Mouse (Mus musculus): Measurements from ENCODE around the gene Ms4a1. TPM values are rescaled to one million over a fixed set of nuclear protein-coding genes. Genes with fewer than 3 reads are reported as not detected.

Ms4a1 gene
- 18.7 TPM for polyA plus RNA-seq (2014; fragmentation: Illumina TruSeq; extraction: RNeasy Lipid Tissue Mini Kit (QIAGEN cat#74804); ENCODE audit: insufficient read depth, low read depth, low replicate concordance)

DNA sequence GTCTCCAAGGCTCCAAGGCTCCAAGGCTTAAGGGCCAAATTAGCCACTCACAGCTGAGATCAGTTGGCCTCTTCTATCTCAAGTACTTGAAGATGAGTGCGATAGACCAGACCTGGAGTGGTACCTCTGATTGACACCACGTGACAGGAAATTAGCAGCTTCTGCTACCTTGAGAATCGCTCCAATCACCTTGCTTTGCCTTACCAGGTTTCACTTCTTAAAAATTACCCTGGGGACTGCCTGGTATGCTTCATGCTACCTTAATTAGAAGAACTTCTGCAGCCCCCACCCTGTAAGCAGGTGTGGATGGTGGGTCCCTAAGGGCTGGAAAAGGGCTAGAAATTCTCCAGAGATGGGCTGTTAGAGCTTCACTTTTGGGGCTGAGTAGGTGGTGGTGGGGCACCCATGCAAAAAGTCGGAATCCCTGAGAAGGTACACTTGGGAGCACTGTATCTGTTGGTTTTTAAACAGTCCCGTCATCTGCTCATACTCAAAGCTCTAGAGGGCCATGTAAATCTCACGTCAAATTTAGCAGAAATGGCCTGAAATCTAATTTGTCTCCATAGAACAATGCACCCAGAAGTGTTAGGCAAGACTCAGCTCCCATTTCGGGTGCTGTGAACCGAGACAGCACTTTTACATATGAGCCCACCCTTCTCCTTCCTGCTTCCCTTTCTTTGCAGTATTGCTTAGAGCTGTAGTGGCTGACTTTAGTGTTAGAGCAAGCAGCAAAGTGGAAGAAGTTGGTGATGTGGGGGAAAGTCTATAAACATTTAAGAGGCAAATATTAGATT lies at the start of gene Ms4a1:
TSS of gene Ms4a1 (minus strand) at position 190 of the 794 bp plus-strand sequence.

GRCm38 (mm10) chr19:11314354-11314753 lies 48.3 kb upstream of the Ms4a1 start, which contains the start of gene Ms4a14:
Ms4a14 (minus strand) TSS chr19:11314454.

DNA sequence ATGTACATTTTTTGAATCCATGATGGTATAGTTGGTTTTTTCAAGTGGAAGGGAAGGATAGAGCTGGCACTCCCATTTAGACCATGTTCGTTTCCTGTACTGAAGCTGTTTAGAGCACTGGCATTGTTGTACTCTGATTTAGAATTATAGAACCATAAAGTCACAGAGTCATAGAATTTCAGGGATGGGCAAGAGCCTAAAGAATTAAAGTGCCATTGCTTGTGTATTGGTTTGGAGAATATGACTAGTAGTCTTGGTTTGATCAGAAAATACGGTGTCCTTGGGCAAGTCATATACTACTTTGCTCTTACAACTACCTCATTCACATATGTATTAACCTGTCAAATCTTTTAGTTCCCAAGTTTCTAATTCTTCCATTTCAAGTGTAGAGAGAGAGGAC lies 17.7 kb upstream of the Ms4a1 start, which contains the start of gene Ms4a5:
TSS of gene Ms4a5 (minus strand) at position 101 of the 400 bp plus-strand sequence.

DNA sequence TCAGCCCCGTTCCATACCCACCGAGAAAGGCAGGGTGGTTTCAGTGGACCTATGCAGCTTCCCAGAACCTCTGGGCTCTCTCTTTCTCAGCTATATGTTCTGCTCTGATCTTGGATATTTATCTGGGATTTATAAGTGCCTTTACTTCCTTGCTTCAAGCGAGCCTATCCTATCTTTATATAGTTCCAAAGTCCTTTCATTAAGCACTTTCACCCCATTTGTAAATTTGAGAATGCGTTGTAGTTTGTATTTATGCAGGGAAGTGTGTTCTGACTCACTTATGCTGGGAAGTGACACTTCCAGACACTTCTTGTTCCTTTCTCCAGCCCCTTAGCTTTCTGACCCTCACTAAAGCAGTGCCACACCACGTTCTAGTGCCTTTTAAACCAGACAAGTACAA lies 33.7 kb downstream of the Ms4a1 start, which contains the start of gene Ms4a12:
TSS of gene Ms4a12 (minus strand) at position 101 of the 400 bp plus-strand sequence.

Other genes with a start within 250 kb of the Ms4a1 start
- gene Ms4a18, start 248.2 kb downstream of the Ms4a1 start, polyA plus RNA-seq (2014; fragmentation: Illumina TruSeq; extraction: RNeasy Lipid Tissue Mini Kit (QIAGEN cat#74804); ENCODE audit: insufficient read depth, low read depth, low replicate concordance): not detected
- gene Ms4a8a, start 185.1 kb downstream of the Ms4a1 start, polyA plus RNA-seq (2014; fragmentation: Illumina TruSeq; extraction: RNeasy Lipid Tissue Mini Kit (QIAGEN cat#74804); ENCODE audit: insufficient read depth, low read depth, low replicate concordance): 20.7 TPM
- not detected for gene 1700017D01Rik, start 135.4 kb downstream of the Ms4a1 start, polyA plus RNA-seq (2014; fragmentation: Illumina TruSeq; extraction: RNeasy Lipid Tissue Mini Kit (QIAGEN cat#74804); ENCODE audit: insufficient read depth, low read depth, low replicate concordance)
- not detected for gene 1700025F22Rik, start 100.9 kb downstream of the Ms4a1 start, polyA plus RNA-seq (2014; fragmentation: Illumina TruSeq; extraction: RNeasy Lipid Tissue Mini Kit (QIAGEN cat#74804); ENCODE audit: insufficient read depth, low read depth, low replicate concordance)
- gene Ms4a13, start 69.5 kb downstream of the Ms4a1 start, polyA plus RNA-seq (2014; fragmentation: Illumina TruSeq; extraction: RNeasy Lipid Tissue Mini Kit (QIAGEN cat#74804); ENCODE audit: insufficient read depth, low read depth, low replicate concordance): not detected
- gene Ms4a12, start 33.8 kb downstream of the Ms4a1 start, polyA plus RNA-seq (2014; fragmentation: Illumina TruSeq; extraction: RNeasy Lipid Tissue Mini Kit (QIAGEN cat#74804); ENCODE audit: insufficient read depth, low read depth, low replicate concordance): not detected
- gene Ms4a5, start 17.6 kb upstream of the Ms4a1 start, polyA plus RNA-seq (2014; fragmentation: Illumina TruSeq; extraction: RNeasy Lipid Tissue Mini Kit (QIAGEN cat#74804); ENCODE audit: insufficient read depth, low read depth, low replicate concordance): not detected
- gene Ms4a14, start 48.2 kb upstream of the Ms4a1 start, polyA plus RNA-seq (2014; fragmentation: Illumina TruSeq; extraction: RNeasy Lipid Tissue Mini Kit (QIAGEN cat#74804); ENCODE audit: insufficient read depth, low read depth, low replicate concordance): 0.07 TPM
- 5.5 TPM for gene Ms4a7, start 69.9 kb upstream of the Ms4a1 start, polyA plus RNA-seq (2014; fragmentation: Illumina TruSeq; extraction: RNeasy Lipid Tissue Mini Kit (QIAGEN cat#74804); ENCODE audit: insufficient read depth, low read depth, low replicate concordance)
- gene Ms4a4a, start 109.3 kb upstream of the Ms4a1 start, polyA plus RNA-seq (2014; fragmentation: Illumina TruSeq; extraction: RNeasy Lipid Tissue Mini Kit (QIAGEN cat#74804); ENCODE audit: insufficient read depth, low read depth, low replicate concordance): 3.3 TPM
- gene Ms4a4c, start 138.5 kb upstream of the Ms4a1 start, polyA plus RNA-seq (2014; fragmentation: Illumina TruSeq; extraction: RNeasy Lipid Tissue Mini Kit (QIAGEN cat#74804); ENCODE audit: insufficient read depth, low read depth, low replicate concordance): 13.2 TPM
- 27.2 TPM for gene Ms4a4b, start 177.3 kb upstream of the Ms4a1 start, polyA plus RNA-seq (2014; fragmentation: Illumina TruSeq; extraction: RNeasy Lipid Tissue Mini Kit (QIAGEN cat#74804); ENCODE audit: insufficient read depth, low read depth, low replicate concordance)
- 20.5 TPM for gene Ms4a6c, start 203.1 kb upstream of the Ms4a1 start, polyA plus RNA-seq (2014; fragmentation: Illumina TruSeq; extraction: RNeasy Lipid Tissue Mini Kit (QIAGEN cat#74804); ENCODE audit: insufficient read depth, low read depth, low replicate concordance)
- gene Gm8369, start 219.7 kb upstream of the Ms4a1 start, polyA plus RNA-seq (2014; fragmentation: Illumina TruSeq; extraction: RNeasy Lipid Tissue Mini Kit (QIAGEN cat#74804); ENCODE audit: insufficient read depth, low read depth, low replicate concordance): 15.9 TPM